Mouse (Mus musculus): Measurements from ENCODE around the gene Cul9.

GRCm38 (mm10) chr17:46553926-46554325 is 7.7 kb upstream of the Cul9 start:
- TF ChIP-seq CTCF (IDR thresholded peaks at IDR 0.05; ENCODE audit: extremely low read depth, insufficient read length, insufficient replicate concordance, low read depth, low read length) (no peak), POLR2A (IDR thresholded peaks at IDR 0.05; ENCODE audit: low read depth, low read length) (no peak)
